Mouse (Mus musculus) small intestine, adult 2 months (tissue): ENCODE results near the gene Gfi1.

Source experiments
- CTCF ChIP-seq: fragments of 200-500 bp; IDR thresholded peaks from 2 replicates; pipeline ENCODE4 v1.5.1; 2012; ENCODE audit warnings: low read depth, mild to moderate bottlenecking, control low read depth, inconsistent platforms, low read length, moderate library complexity, mixed read lengths; ENCODE audit not compliant: insufficient replicate concordance, insufficient read length; ENCODE audit errors: extremely low read depth
- POLR2A ChIP-seq: fragments of 200-500 bp; IDR thresholded peaks from 2 replicates; pipeline ENCODE4 v1.6.1; 2012; ENCODE audit warnings: low read depth, mild to moderate bottlenecking, control low read depth, inconsistent platforms, low read length, moderate library complexity

DNA sequence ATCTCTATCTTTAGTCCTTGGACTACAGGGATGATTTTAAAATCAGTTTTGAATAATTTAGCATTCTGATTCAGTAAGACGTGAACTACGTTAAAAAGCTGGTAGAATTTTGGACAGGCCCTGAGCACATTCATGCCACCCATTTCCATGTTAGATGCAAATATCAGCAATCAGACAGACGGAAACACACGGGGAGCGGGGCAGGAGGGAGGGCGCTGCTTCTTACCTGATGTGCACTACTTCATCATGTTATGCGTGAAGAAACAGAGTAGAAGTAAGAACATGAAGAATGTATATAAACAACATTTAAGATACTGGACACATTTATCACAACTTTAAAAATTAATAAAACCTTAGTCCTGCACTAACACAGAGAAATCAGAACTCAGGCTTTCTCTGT lies 27.8 kb upstream of the Gfi1 start:
- no peak for TF ChIP-seq POLR2A
- no peak for TF ChIP-seq CTCF
